Mouse (Mus musculus) lung, adult 2 months (tissue): ENCODE data around the gene Lypd5. TPM values are rescaled to one million over a fixed set of nuclear protein-coding genes. Genes with fewer than 3 reads are reported as not detected.
A peak's percentile ranks its signal among the peaks of the same experiment; 100 is the strongest.
"Not testable (repeated sequence)": the region's sequence is repeated elsewhere in the genome, so short reads cannot be mapped to it uniquely, and the experiment has no call there.

Source experiments
- DNase-seq: peaks from one replicate; pipeline ENCODE4 v3.0.0; 2022
- H3K4me1 ChIP-seq: fragments of 200-500 bp; 2 replicates; pipeline ENCODE4 v1.6.1; 2011; ENCODE audit warnings: low read length; ENCODE audit not compliant: control insufficient read depth, insufficient read depth
- H3K4me3 ChIP-seq: fragments of 200-500 bp; replicated peaks from 2 replicates; pipeline ENCODE3; 2011; ENCODE audit warnings: low read depth, mild to moderate bottlenecking, control low read depth, low read length; ENCODE audit errors: extremely low read depth
- CTCF ChIP-seq: fragments of 200-500 bp; IDR thresholded peaks from 2 replicates; pipeline ENCODE4 v1.5.1; 2011; ENCODE audit warnings: mild to moderate bottlenecking, low read length, control low read depth; ENCODE audit not compliant: insufficient read depth
- POLR2A ChIP-seq: fragments of 200-500 bp; IDR thresholded peaks from 2 replicates; pipeline ENCODE4 v1.6.1; 2011; ENCODE audit warnings: low read depth, mild to moderate bottlenecking, control low read depth, low read length, borderline replicate concordance; ENCODE audit errors: extremely low read depth
- WGBS: fragments of 180-500 bp; shearing (Covaris S2); methylation state at CpG from one replicate; pipeline ENCODE4 v1.1.7; 2018; 5-methylcytosine and 5-hydroxymethylcytosine counted together
- polyA plus RNA-seq: library from polyadenylated mRNA; depleted of rRNA; stranded (reverse); fragments of >200 nt; gene quantifications from 2 replicates; pipeline ENCODE4 v1.2.3, GENCODE M21; 2012; rRNA removed

The Lypd5 gene
- polyA plus RNA-seq, 1 experiment: 32.1 TPM

GRCm38 (mm10) chr7:24391077-24391476 lies 42.1 kb downstream of the Lypd5 start:
- Histone ChIP-seq H3K4me1 (no peaks in the 10 kb centered on the region), H3K4me3 (no peak overlapping the region)
- no peak for DNase-seq
- TF ChIP-seq CTCF (no peak), POLR2A (no peak)
- WGBS: 14% methylated on average over 5 of the region's 5 CpGs

DNA sequence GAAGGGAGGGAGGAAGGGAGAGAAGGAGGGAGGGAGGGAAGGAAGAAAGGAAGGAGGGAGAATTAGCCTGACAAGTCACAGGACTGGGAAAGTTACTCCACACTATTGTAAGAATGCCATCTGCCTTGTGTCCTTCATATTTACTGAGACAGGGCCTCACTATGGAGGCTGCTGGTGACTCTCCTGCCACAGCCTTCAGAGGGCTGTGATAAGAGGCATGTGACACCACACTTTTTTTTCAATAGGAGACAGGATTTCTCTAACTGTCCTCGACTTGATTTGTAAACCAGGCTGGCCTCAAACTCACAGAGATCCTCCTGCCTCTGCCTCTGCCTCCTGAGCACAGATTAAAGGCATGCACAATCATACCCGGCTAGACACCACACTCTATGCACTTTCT lies 42.7 kb downstream of the Lypd5 start:
- no peak overlapping the region for H3K4me3 ChIP-seq
- DNase-seq: no peak
- TF ChIP-seq CTCF (no peak), POLR2A (no peak)
- 66% methylated on average over 2 of the region's 2 CpGs for WGBS
- H3K4me1 ChIP-seq: no peaks in the 10 kb centered on the region

- 81% methylated on average over 3 of the region's 3 CpGs for WGBS
- H3K4me1 ChIP-seq: no peaks in the 10 kb centered on the region
- H3K4me3 ChIP-seq: no peak overlapping the region
- TF ChIP-seq POLR2A (no peak), CTCF (no peak)
- no peak for DNase-seq
Measured at GRCm38 (mm10) chr7:24394054-24394453, 45.1 kb downstream of the Lypd5 start.

- 64% methylated on average over 15 of the region's 15 CpGs for WGBS
- no peak for TF ChIP-seq CTCF
- TF ChIP-seq POLR2A: no peak
- Histone ChIP-seq H3K4me3 (no peak overlapping the region), H3K4me1 (no peaks in the 10 kb centered on the region)
- DNase-seq: no peak
Measured at GRCm38 (mm10) chr7:24394475-24395161, 45.6 kb downstream of the Lypd5 start.

DNA sequence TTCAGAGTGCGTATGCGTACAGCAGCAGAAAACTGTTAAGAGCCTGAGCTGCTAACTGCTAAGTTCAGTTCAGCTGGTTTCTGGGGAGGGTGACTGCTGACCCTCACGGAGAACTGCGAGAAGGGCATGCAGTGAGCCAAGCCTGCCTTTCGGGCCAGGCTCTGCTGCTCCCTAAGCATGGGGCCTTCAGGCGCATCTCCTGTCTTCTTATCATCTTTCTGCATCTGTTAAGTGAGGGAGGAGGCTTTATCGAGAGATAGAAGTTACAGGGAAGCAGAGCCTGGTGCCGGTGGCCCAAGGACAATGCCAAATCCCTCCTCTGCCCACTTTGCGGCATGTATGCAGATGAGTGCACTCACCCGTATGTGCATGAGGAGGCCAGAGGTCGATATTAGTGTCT lies 47.8 kb downstream of the Lypd5 start:
- Histone ChIP-seq H3K4me1 (no peaks in the 10 kb centered on the region), H3K4me3 (no peak overlapping the region)
- WGBS: 63% methylated on average over 11 of the region's 11 CpGs
- no peak for DNase-seq
- TF ChIP-seq POLR2A (no peak), CTCF (no peak)

- 93% methylated on average over 8 of the region's 8 CpGs for WGBS
- TF ChIP-seq POLR2A (no peak), CTCF (no peak)
Measured at GRCm38 (mm10) chr7:24398364-24398913, 49.4 kb downstream of the Lypd5 start.

DNA sequence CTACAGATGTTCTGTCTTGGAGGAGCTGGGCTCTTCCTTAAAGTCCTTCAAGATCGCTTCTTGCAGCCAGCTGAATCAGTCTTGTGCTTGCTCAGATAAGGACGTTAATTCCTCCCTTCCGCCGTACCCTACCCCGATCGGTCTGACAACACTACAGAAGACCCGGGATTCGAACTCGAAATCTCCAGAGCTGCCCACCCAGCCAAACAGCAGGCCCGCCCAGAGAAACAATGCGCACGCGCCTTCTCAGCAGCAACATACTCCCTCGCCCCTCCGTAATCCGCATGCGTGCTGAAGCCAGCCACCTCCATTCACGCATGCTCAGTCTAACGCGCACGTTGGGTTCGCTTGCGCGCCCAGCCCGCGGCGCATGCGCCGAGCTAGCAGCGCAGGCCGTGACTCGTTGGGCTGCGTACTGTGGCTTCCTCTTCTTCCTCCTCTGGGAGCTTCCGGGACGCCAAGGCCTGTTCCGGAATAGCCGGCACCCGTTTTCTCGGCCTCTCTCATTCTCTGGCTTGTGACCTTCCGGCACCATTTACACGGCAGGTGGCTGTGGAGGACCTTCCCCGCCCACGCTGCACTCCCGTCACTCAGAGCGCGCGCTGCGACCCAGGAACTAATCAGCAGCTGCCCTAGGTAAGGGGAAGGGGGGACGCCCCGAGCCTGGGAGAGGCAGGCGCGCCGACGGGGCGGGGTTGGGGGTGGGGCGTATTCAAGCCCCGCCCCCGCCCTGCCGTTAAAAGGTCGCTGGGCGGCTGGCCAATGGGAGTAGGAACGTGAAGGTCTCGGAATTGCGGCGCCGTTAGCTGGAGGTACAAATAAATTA lies 50.5 kb downstream of the Lypd5 start, which contains the start of gene Smg9:
Smg9 (plus strand) TSS at position 364 of the 826 bp plus-strand sequence.
- peak; percentile 92 for DNase-seq
- Histone ChIP-seq H3K4me1 (no peaks in the 10 kb centered on the region), H3K4me3 (peak within 1 kb of the TSS; percentile 83)
- 2% methylated on average over 66 of the region's 66 CpGs for WGBS
- TF ChIP-seq CTCF (no peak), POLR2A (peak; percentile 62; the same call in 1 of the 2 replicates)

More at GRCm38 (mm10) chr7:24398364-24398913, 49.4 kb downstream of the Lypd5 start:
- DNase-seq: no peak
- no peaks in the 10 kb centered on the region for H3K4me1 ChIP-seq
- H3K4me3 ChIP-seq: no peak overlapping the region

- no peaks in the 10 kb centered on the region for H3K4me1 ChIP-seq
- TF ChIP-seq CTCF (no peak), POLR2A (no peak)
- peak overlapping the region; percentile 83 for H3K4me3 ChIP-seq
- WGBS: 8% methylated on average over 3 of the region's 3 CpGs
- no peak for DNase-seq
Measured at GRCm38 (mm10) chr7:24400082-24400452, 51.1 kb downstream of the Lypd5 start.

- 84% methylated on average over 4 of the region's 4 CpGs for WGBS
- H3K4me3 ChIP-seq, DNase-seq, H3K4me1 ChIP-seq: not testable (repeated sequence)
Measured at GRCm38 (mm10) chr7:24400489-24400888, 51.5 kb downstream of the Lypd5 start.

DNA sequence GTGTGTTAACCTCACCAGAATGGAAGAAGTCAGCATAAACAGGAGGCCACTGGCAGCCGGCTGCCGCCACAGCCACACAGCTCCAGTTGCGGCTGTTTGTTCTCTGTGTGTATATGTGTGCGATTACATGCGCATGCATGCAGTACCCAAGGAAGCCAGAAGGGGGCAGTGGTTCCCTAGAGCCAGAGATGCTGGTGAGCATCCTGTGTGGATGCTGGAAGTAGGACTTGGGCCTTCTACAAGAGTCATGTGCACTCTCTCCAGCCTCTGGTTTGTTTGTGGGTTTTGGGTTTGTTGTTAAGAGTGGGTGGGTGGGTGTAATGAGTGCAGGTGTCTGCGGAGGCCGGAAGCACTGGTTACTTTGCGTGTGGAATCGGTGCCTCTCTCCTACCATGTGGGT lies 53.9 kb downstream of the Lypd5 start:
- over 99% methylated on average over 9 of the region's 9 CpGs for WGBS
- Histone ChIP-seq H3K4me3 (no peak overlapping the region), H3K4me1 (no peaks in the 10 kb centered on the region)
- DNase-seq: no peak
- TF ChIP-seq POLR2A: no peak
- TF ChIP-seq CTCF: peak; percentile 36; the same call in 1 of the 2 replicates

Other genes with a start within 250 kb of the Lypd5 start
- 1.3 and 1.7 TPM in 2 replicates for gene Zfp112, start 236.9 kb upstream of the Lypd5 start, polyA plus RNA-seq
- gene Zfp235, start 215.0 kb upstream of the Lypd5 start, polyA plus RNA-seq: 4.8 and 7.5 TPM in 2 replicates
- 0.12 and 0.22 TPM in 2 replicates for gene Zfp114, start 174.1 kb upstream of the Lypd5 start, polyA plus RNA-seq
- gene Zfp111, start 137.8 kb upstream of the Lypd5 start, polyA plus RNA-seq: 2.0 and 2.4 TPM in 2 replicates
- 1.4 and 1.7 TPM in 2 replicates for gene Zfp109, start 111.6 kb upstream of the Lypd5 start, polyA plus RNA-seq
- 0.76 and 0.83 TPM in 2 replicates for gene Zfp108, start 94.4 kb upstream of the Lypd5 start, polyA plus RNA-seq
- gene Zfp93, start 78.8 kb upstream of the Lypd5 start, polyA plus RNA-seq: 1.5 and 1.6 TPM in 2 replicates
- 5.1 and 8.7 TPM in 2 replicates for gene Zfp61, start 48.0 kb upstream of the Lypd5 start, polyA plus RNA-seq
- gene Zfp94, start 32.5 kb upstream of the Lypd5 start, polyA plus RNA-seq: 3.9 and 9.0 TPM in 2 replicates
- gene Tescl, start 15.3 kb upstream of the Lypd5 start, polyA plus RNA-seq: 0.58 and 2.0 TPM in 2 replicates
- gene Kcnn4, start 21.1 kb downstream of the Lypd5 start, polyA plus RNA-seq: 9.0 and 11.3 TPM in 2 replicates
- 35.8 and 58.4 TPM in 2 replicates for gene Smg9, start 50.4 kb downstream of the Lypd5 start, polyA plus RNA-seq
- gene Irgc1, start 103.1 kb downstream of the Lypd5 start, polyA plus RNA-seq: 0.69 and 3.8 TPM in 2 replicates
- gene Plaur, start 113.3 kb downstream of the Lypd5 start, polyA plus RNA-seq: 65.6 and 88.8 TPM in 2 replicates
- gene Cadm4, start 132.8 kb downstream of the Lypd5 start, polyA plus RNA-seq: 12.3 and 18.6 TPM in 2 replicates
- gene Zfp428, start 157.8 kb downstream of the Lypd5 start, polyA plus RNA-seq: 7.1 and 12.1 TPM in 2 replicates
- not detected in 2 replicates for gene AC161166.1, start 163.3 kb downstream of the Lypd5 start, polyA plus RNA-seq
- gene Irgq, start 181.5 kb downstream of the Lypd5 start, polyA plus RNA-seq: 14.7 and 16.5 TPM in 2 replicates
- 0.15 and 24.2 TPM in 2 replicates for gene Pinlyp, start 196.9 kb downstream of the Lypd5 start, polyA plus RNA-seq
- 36.9 and 40.5 TPM in 2 replicates for gene Xrcc1, start 197.1 kb downstream of the Lypd5 start, polyA plus RNA-seq
- 20.2 and 24.5 TPM in 2 replicates for gene Ethe1, start 238.3 kb downstream of the Lypd5 start, polyA plus RNA-seq
- 0.16 and 0.27 TPM in 2 replicates for gene Zfp575, start 238.4 kb downstream of the Lypd5 start, polyA plus RNA-seq